Mouse (Mus musculus): ENCODE data around the gene Kcnh2.

Gene Kcnh2

GRCm38 (mm10) chr5:24346313-24346712, 5.1 kb downstream of the Kcnh2 start:
- DNase-seq (ENCODE audit: low read depth, low spot score) = no peak

GRCm38 (mm10) chr5:24344477-24345051, 6.8 kb downstream of the Kcnh2 start:
- no peak for DNase-seq (ENCODE audit: low read depth, low spot score)

- no peak for DNase-seq (ENCODE audit: low read depth, low spot score)
Measured at GRCm38 (mm10) chr5:24343977-24344436, 7.4 kb downstream of the Kcnh2 start.

- DNase-seq (ENCODE audit: low read depth, low spot score) = no peak
Measured at GRCm38 (mm10) chr5:24343379-24343778, 8.0 kb downstream of the Kcnh2 start.

- no peak for DNase-seq (ENCODE audit: low read depth, low spot score)
Measured at GRCm38 (mm10) chr5:24342966-24343365, 8.4 kb downstream of the Kcnh2 start.

- DNase-seq (ENCODE audit: low read depth, low spot score) = no peak
Measured at GRCm38 (mm10) chr5:24342205-24342963, 9.0 kb downstream of the Kcnh2 start.

GRCm38 (mm10) chr5:24337821-24338220, 13.6 kb downstream of the Kcnh2 start:
- no peak for DNase-seq (ENCODE audit: low read depth, low spot score)

GRCm38 (mm10) chr5:24337366-24337765, 14.0 kb downstream of the Kcnh2 start:
- no peak for DNase-seq (ENCODE audit: low read depth, low spot score)

- DNase-seq (ENCODE audit: low read depth, low spot score) = no peak
Measured at GRCm38 (mm10) chr5:24335888-24336511, 15.4 kb downstream of the Kcnh2 start.

GRCm38 (mm10) chr5:24334749-24335148, 16.7 kb downstream of the Kcnh2 start:
- DNase-seq (ENCODE audit: low read depth, low spot score) = no peak

GRCm38 (mm10) chr5:24332401-24332800, 19.0 kb downstream of the Kcnh2 start:
- DNase-seq (ENCODE audit: low read depth, low spot score) = no peak

GRCm38 (mm10) chr5:24329965-24330298, 21.5 kb downstream of the Kcnh2 start:
- DNase-seq (ENCODE audit: low read depth, low spot score) = no peak

- no peak for DNase-seq (ENCODE audit: low read depth, low spot score)
Measured at GRCm38 (mm10) chr5:24329212-24329964, 22.0 kb downstream of the Kcnh2 start.

GRCm38 (mm10) chr5:24328813-24329211, 22.6 kb downstream of the Kcnh2 start:
- DNase-seq (ENCODE audit: low read depth, low spot score) = no peak

GRCm38 (mm10) chr5:24326842-24327417, 24.5 kb downstream of the Kcnh2 start:
- no peak for DNase-seq (ENCODE audit: low read depth, low spot score)

GRCm38 (mm10) chr5:24326166-24326841, 25.1 kb downstream of the Kcnh2 start:
- no peak for DNase-seq (ENCODE audit: low read depth, low spot score)

GRCm38 (mm10) chr5:24325251-24325650, 26.2 kb downstream of the Kcnh2 start:
- DNase-seq (ENCODE audit: low read depth, low spot score) = no peak

- no peak for DNase-seq (ENCODE audit: low read depth, low spot score)
Measured at GRCm38 (mm10) chr5:24321711-24322682, 29.4 kb downstream of the Kcnh2 start.

GRCm38 (mm10) chr5:24320894-24321293, 30.5 kb downstream of the Kcnh2 start:
- no peak for DNase-seq (ENCODE audit: low read depth, low spot score)

GRCm38 (mm10) chr5:24320467-24320813, 31.0 kb downstream of the Kcnh2 start:
- no peak for DNase-seq (ENCODE audit: low read depth, low spot score)

All from telencephalon, adult 2 months (tissue).